Mouse (Mus musculus) ES-E14 (cell line): ENCODE measurements at regions not wholly inside any gene's neighbourhood (a gene's known extent, or its start where the extent isn't known, plus 50 kb on each side); places are given as distances from the start of the nearest gene placed in this dataset.

Experiments used
- DNase-seq: peaks from one replicate; pipeline ENCODE4 v3.0.0-alpha.2; 2013; ENCODE audit warnings: low read depth, low spot score
- H3K27ac ChIP-seq: 2 replicates; pipeline ENCODE4 v1.5.1; 2012; ENCODE audit warnings: low read depth, mild to moderate bottlenecking, low read length, moderate library complexity, mixed read lengths; ENCODE audit not compliant: poor library complexity, insufficient read depth, severe bottlenecking
- H3K36me3 ChIP-seq: 2 replicates; pipeline ENCODE4 v1.6.1; 2012; ENCODE audit warnings: mild to moderate bottlenecking, low read length, moderate library complexity, mixed read lengths; ENCODE audit not compliant: control insufficient read depth, poor library complexity, insufficient read depth, severe bottlenecking
- H3K4me1 ChIP-seq, 2 experiments: fragments of 150-350 bp in 1 of 2; sonication (generic) in 1 of 2; 2 replicates each; pipeline ENCODE4 v1.6.1; 2012; ENCODE audit warnings: low read length in 2 of 2, mild to moderate bottlenecking in 1 of 2, mixed read lengths in 1 of 2; ENCODE audit not compliant: control insufficient read depth in 2 of 2, insufficient read depth in 2 of 2, poor library complexity in 1 of 2
- H3K4me3 ChIP-seq, 2 experiments: fragments of 150-350 bp in 1 of 2; sonication (generic) in 1 of 2; 2 replicates each; pipeline ENCODE4 v1.5.1; 2012; ENCODE audit warnings: low read length in 2 of 2, low read depth in 1 of 2, mild to moderate bottlenecking in 1 of 2, mixed read lengths in 1 of 2; ENCODE audit not compliant: insufficient read depth in 1 of 2, poor library complexity in 1 of 2, severe bottlenecking in 1 of 2
- H3K9ac ChIP-seq: 2 replicates; pipeline ENCODE4 v1.6.1; 2012; ENCODE audit warnings: low read depth, mild to moderate bottlenecking, low read length, mixed read lengths; ENCODE audit not compliant: poor library complexity, insufficient read depth, severe bottlenecking
- H3K9me3 ChIP-seq: fragments of 150-350 bp; sonication (generic); 2 replicates; pipeline ENCODE4 v1.6.1; 2012; ENCODE audit warnings: low read depth, mild to moderate bottlenecking, low read length; ENCODE audit not compliant: control insufficient read depth, insufficient read depth
- CHD2 ChIP-seq: IDR thresholded peaks from 2 replicates; pipeline ENCODE4 v1.6.1; 2014; ENCODE audit warnings: mild to moderate bottlenecking, low read depth, low read length, inconsistent platforms
- HCFC1 ChIP-seq: IDR thresholded peaks from 2 replicates; pipeline ENCODE4 v1.6.1; 2012; ENCODE audit warnings: low read length, inconsistent platforms, borderline replicate concordance; ENCODE audit not compliant: insufficient read depth
- MAFK ChIP-seq: IDR thresholded peaks from 2 replicates; pipeline ENCODE4 v1.6.1; 2014; ENCODE audit warnings: mild to moderate bottlenecking, low read depth, low read length, inconsistent platforms; ENCODE audit not compliant: insufficient read depth
- ZC3H11A ChIP-seq: IDR thresholded peaks from 2 replicates; pipeline ENCODE4 v1.6.1; 2012; ENCODE audit warnings: low read depth, mild to moderate bottlenecking, inconsistent platforms, low read length, borderline replicate concordance
- ZNF384 ChIP-seq: IDR thresholded peaks from 2 replicates; pipeline ENCODE4 v1.6.1; 2012; ENCODE audit warnings: low read depth, low read length, inconsistent platforms
- in situ Hi-C, 2 experiments: fragments of 600-800 bp; cut with MboI; formaldehyde crosslinking; loops; one replicate each; pipeline ENCODE4 v1.15.1; 2025; ENCODE audit warnings: low sequenced_read_pairs in 2 of 2, inconsistent platforms in 1 of 2; ENCODE audit not compliant: unreplicated experiment in 2 of 2

DNA sequence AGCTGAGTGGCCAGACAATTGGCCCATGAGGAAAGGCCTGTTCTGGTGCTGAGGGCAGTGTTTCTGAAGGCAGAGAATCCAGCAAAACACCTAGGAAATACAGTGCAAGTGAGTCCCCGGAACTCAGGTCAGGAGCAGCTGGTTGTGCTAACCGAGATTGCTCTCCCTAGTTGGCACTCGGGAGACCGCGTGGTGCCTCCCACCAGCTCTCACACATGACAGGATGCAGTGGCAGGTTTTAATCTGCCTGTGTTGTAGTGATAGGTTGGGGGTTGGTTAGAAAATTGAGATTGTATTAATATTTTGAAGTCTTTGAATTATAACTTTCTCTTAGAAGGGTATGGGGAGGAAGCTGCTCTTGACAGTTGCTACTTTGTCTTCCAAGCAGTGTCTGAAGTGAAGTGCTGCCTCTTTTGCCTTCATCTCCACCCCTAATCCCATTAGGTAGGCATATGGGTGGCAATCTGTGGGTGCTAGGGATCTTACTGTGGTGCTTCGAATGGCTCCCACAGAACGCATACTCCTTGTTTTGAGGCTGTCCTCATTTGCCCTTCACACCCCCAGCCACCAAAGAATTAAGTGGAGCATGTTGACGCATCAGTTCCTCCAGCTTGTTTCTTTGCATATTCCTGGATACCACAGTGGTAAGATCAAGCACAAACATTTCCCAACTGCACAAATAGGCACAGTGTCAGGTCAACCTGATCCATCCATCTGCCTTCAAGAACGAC, 52.6 kb upstream of the Acsl3 start:
- peaks cover 10 to 21% of the 10 kb centered on the region in 2 experiments for H3K4me1 ChIP-seq
- H3K9me3 ChIP-seq, result no peaks in the 10 kb centered on the region
- H3K9ac ChIP-seq, result no peak overlapping the region
- TF ChIP-seq ZC3H11A, result no peak
- TF ChIP-seq HCFC1, result no peak
- no peak for TF ChIP-seq ZNF384
- TF ChIP-seq MAFK, result no peak
- no peak for TF ChIP-seq CHD2
- in situ Hi-C loops, result no loop called here
- H3K36me3 ChIP-seq, result no peaks in the 10 kb centered on the region
- no peak for DNase-seq
- H3K27ac ChIP-seq, result no peak overlapping the region
- H3K4me3 ChIP-seq, result no peak overlapping the region
